10 mouse cellular contexts compared by ENCODE assay signal in genomic region chr2:35609317-35609716, GRCm38 (mm10). TPM values are rescaled to one million over a fixed set of nuclear protein-coding genes. Genes with fewer than 3 reads are reported as not detected.
A peak's percentile ranks its signal among the peaks of the same experiment; 100 is the strongest.
DNase-seq lines count a peak whose midpoint lies in the region; ATAC-seq lines count a peak whose summit lies in the region.
"Had no signal": no experiment of that assay in that cellular context is flagged by ENCODE, and none has a peak within 500 bp of the region (broad histone marks: within the 10 kb centered on the region; RNA-seq: fewer than 3 reads in every experiment).

No protein-coding gene starts in this region.

- H3K4me2 ChIP-seq in midbrain, embryonic 14.5 days (ENCODE audit: low read length), result no peak overlapping the region
- peak overlapping the region; percentile 44 for H3K4me2 ChIP-seq in heart, embryonic 12.5 days
- no peak overlapping the region for H3K4me2 ChIP-seq in limb, embryonic 12.5 days

- 71% methylated on average over 9 of the region's 9 CpGs for WGBS in midbrain, embryonic 10.5 days
- WGBS in midbrain, embryonic 14.5 days, result 52% methylated on average over 9 of the region's 9 CpGs
- WGBS in heart, embryonic 12.5 days, result 29% methylated on average over 9 of the region's 9 CpGs
- 74% methylated on average over 9 of the region's 9 CpGs for WGBS in limb, embryonic 12.5 days

- no peaks in the 10 kb centered on the region for H3K9me3 ChIP-seq in midbrain, embryonic 10.5 days (replicated peaks)
- H3K9me3 ChIP-seq in midbrain, embryonic 14.5 days (ENCODE audit: control insufficient read depth, low read length), result no peaks in the 10 kb centered on the region
- H3K9me3 ChIP-seq in heart, embryonic 12.5 days (replicated peaks), result no peaks in the 10 kb centered on the region
- H3K9me3 ChIP-seq in limb, embryonic 12.5 days, result no peaks in the 10 kb centered on the region
- H3K9me3 ChIP-seq: embryonic facial prominence, embryonic 12.5 days had no signal

- no peak overlapping the region for H3K9ac ChIP-seq in midbrain, embryonic 14.5 days (replicated peaks; ENCODE audit: low read length)
- 0 out of 2 replicates have a peak overlapping the region, but pooled peaks have one; percentile 12 for H3K9ac ChIP-seq in heart, embryonic 12.5 days
- 0 out of 2 replicates have a peak overlapping the region, but pooled peaks have one; percentile 4 for H3K9ac ChIP-seq in limb, embryonic 12.5 days (replicated peaks)
- H3K9ac ChIP-seq: embryonic facial prominence, embryonic 12.5 days had no signal

- H3K36me3 ChIP-seq in midbrain, embryonic 10.5 days, result no peaks in the 10 kb centered on the region
- no peaks in the 10 kb centered on the region for H3K36me3 ChIP-seq in midbrain, embryonic 14.5 days (ENCODE audit: control insufficient read depth, insufficient read depth, low read length)
- no peaks in the 10 kb centered on the region for H3K36me3 ChIP-seq in heart, embryonic 12.5 days
- no peaks in the 10 kb centered on the region for H3K36me3 ChIP-seq in limb, embryonic 12.5 days
- H3K36me3 ChIP-seq: embryonic facial prominence, embryonic 12.5 days had no signal

- peaks cover 89% of the 10 kb centered on the region for H3K4me1 ChIP-seq in midbrain, embryonic 10.5 days
- H3K4me1 ChIP-seq in midbrain, embryonic 14.5 days (ENCODE audit: control insufficient read depth, insufficient read depth, low read length), result peaks cover 28% of the 10 kb centered on the region
- peaks cover 99% of the 10 kb centered on the region for H3K4me1 ChIP-seq in heart, embryonic 12.5 days (replicated peaks)
- peaks cover 75% of the 10 kb centered on the region for H3K4me1 ChIP-seq in limb, embryonic 12.5 days (replicated peaks)

- H3K27me3 ChIP-seq in midbrain, embryonic 10.5 days (ENCODE audit: low read depth, poor library complexity, severe bottlenecking), result peaks cover 19% of the 10 kb centered on the region; the same call in 1 of the 2 replicates
- no peaks in the 10 kb centered on the region for H3K27me3 ChIP-seq in midbrain, embryonic 14.5 days (ENCODE audit: control insufficient read depth, insufficient read depth, low read length)
- no peaks in the 10 kb centered on the region for H3K27me3 ChIP-seq in heart, embryonic 12.5 days (replicated peaks)
- H3K27me3 ChIP-seq in limb, embryonic 12.5 days, result no peaks in the 10 kb centered on the region; the same call in 1 of the 2 replicates
- H3K27me3 ChIP-seq: embryonic facial prominence, embryonic 12.5 days had no signal

- no peak overlapping the region for H3K4me3 ChIP-seq in midbrain, embryonic 10.5 days
- H3K4me3 ChIP-seq in midbrain, embryonic 14.5 days (replicated peaks; ENCODE audit: low read depth, low read length), result no peak overlapping the region
- H3K4me3 ChIP-seq in heart, embryonic 12.5 days, result no peak overlapping the region
- no peak overlapping the region for H3K4me3 ChIP-seq in limb, embryonic 12.5 days (replicated peaks)
- H3K4me3 ChIP-seq: embryonic facial prominence, embryonic 12.5 days had no signal

- peak overlapping the region; percentile 67 for H3K27ac ChIP-seq in midbrain, embryonic 10.5 days (replicated peaks)
- no peak overlapping the region for H3K27ac ChIP-seq in midbrain, embryonic 14.5 days (replicated peaks; ENCODE audit: low read depth, low read length)
- H3K27ac ChIP-seq in heart, embryonic 12.5 days (ENCODE audit: poor library complexity, severe bottlenecking), result peak overlapping the region; percentile 77
- 0 out of 2 replicates have a peak overlapping the region, but pooled peaks have one; percentile 14 for H3K27ac ChIP-seq in limb, embryonic 12.5 days
- H3K27ac ChIP-seq: embryonic facial prominence, embryonic 12.5 days; macrophage had no signal

- ATAC-seq in cerebellum, adult (ENCODE audit: insufficient number of reproducible peaks, low FRiP score, low TSS enrichment), result peak; percentile 78
- ATAC-seq in midbrain, embryonic 14.5 days (ENCODE audit: low FRiP score, low TSS enrichment), result no peak
- peak; percentile 45 for ATAC-seq in heart, embryonic 12.5 days (ENCODE audit: insufficient number of reproducible peaks, low FRiP score)
- no peak for ATAC-seq in limb, embryonic 12.5 days (ENCODE audit: insufficient number of reproducible peaks, insufficient read depth, low FRiP score, low TSS enrichment, low read depth)

- DNase-seq in cerebellum, postnatal 4 days (ENCODE audit: low spot score in 2 of 2), result no peak
- no peak for DNase-seq in midbrain, embryonic 10.5 days (ENCODE audit: low spot score)
- no peak for DNase-seq in midbrain, embryonic 14.5 days
- DNase-seq in thymus, postnatal 10 days (ENCODE audit: low spot score in 2 of 2), result no peak
- no peak for DNase-seq in thymus, postnatal 25 days

RNA-seq across cellular contexts. Expression of gene Dab2ip, which starts 51.3 kb away (rescaled TPM):
- polyA plus RNA-seq in midbrain, embryonic 10.5 days (2016; fragmentation: Nextera tagmentation; extraction: Ambion mirVana), result 19.7 and 24.7 TPM in 2 replicates
- polyA plus RNA-seq in midbrain, embryonic 14.5 days (2014; fragmentation: Nextera tagmentation; extraction: Ambion mirVana), result 46.4 and 50.6 TPM in 2 replicates
- polyA plus RNA-seq in heart, embryonic 12.5 days (2016; fragmentation: Nextera tagmentation; extraction: Ambion mirVana), result 55.6 and 62.5 TPM in 2 replicates
- polyA plus RNA-seq in limb, embryonic 12.5 days (2016; fragmentation: Nextera tagmentation; extraction: Ambion mirVana), result 65.7 and 72.3 TPM in 2 replicates

Comparison
In these comparisons a context has a peak if more than half of its experiments do, and no peak if none do; other contexts are left out.
1. ATAC-seq: peak in cerebellum, adult (single experiment) and heart, embryonic 12.5 days (single experiment); none in midbrain, embryonic 14.5 days (single experiment) and limb, embryonic 12.5 days (single experiment).